Mouse (Mus musculus): ENCODE results near the gene Myl6. TPM values are rescaled to one million over a fixed set of nuclear protein-coding genes. Genes with fewer than 3 reads are reported as not detected.

Gene Myl6
- total RNA-seq (2015; ENCODE audit: low replicate concordance) (353 and 444 TPM in 2 replicates), total RNA-seq (2017; ENCODE audit: low replicate concordance) (506 and 519 TPM in 2 replicates)

DNA sequence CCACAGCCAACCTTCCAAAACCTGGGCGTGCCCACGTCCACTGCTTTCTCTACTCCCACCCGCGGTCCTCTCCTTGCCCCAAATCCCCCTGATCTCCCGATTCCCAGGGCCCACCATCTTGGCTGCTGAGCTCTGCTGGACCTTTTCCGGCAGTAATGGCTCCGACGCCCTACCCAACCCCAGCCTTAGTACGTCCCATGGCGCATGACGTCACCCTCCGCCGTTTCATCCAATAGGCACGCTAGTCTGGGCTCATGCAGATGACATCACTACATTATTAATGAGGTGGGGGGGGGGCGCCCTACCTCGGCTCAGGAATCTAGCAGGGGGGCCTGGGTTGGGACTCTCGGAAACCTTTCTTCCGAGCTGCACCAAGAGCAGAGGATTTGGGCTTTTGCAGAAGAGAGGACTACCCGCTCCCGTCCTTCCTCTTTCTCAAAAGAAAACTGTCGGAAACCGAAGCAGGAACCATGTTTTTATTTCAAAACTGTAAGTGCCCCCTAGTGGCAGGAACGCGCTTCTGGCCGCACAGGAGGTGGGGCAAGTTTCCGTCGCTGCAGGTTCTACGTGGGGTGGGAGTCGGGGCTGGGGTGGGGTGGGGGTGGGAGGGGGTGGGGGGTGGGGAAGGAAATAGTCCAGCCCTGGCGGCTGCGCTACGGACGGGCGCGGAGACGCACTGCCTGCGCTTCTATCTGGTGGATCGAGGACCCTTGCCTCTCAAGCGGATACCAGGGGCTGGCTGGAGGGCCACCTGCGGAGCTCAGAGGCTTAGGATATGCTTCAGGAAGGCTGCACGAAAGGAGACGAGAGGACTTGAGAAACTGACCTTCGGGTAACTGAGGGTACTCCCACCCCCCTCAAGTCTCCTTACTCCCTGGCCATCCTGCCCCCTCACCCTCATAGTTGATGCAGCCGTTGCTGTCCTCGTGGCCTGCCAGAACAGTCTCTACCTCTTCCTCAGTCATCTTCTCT, at the start of gene Myl6:
TSS of gene Myl6 (minus strand) at position 451 of the 972 bp plus-strand sequence.
- peak; percentile 83 for ATAC-seq (replicated peaks; ENCODE audit: low FRiP score, poor library complexity, severe bottlenecking)

DNA sequence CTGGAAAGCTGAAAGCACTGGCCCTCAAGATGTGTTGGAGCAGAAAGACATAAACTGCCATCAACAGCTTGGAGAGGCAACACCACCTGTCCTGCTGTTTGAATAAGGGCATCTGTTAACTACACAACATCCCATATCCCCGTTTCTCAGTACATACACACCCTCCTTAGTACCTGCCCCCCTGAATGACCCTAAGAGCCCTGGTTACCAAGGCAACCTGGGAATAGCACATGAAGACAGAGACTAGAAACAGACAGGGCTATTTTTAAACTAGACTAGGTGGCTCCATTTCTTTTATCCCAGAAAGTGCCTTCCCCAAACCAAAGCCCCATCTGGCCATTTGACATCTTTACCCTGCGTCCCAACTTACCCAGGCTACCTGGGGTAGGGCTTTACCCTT, 49.2 kb upstream of the Myl6 start:
- no peak for ATAC-seq (replicated peaks; ENCODE audit: low FRiP score, poor library complexity, severe bottlenecking)

DNA sequence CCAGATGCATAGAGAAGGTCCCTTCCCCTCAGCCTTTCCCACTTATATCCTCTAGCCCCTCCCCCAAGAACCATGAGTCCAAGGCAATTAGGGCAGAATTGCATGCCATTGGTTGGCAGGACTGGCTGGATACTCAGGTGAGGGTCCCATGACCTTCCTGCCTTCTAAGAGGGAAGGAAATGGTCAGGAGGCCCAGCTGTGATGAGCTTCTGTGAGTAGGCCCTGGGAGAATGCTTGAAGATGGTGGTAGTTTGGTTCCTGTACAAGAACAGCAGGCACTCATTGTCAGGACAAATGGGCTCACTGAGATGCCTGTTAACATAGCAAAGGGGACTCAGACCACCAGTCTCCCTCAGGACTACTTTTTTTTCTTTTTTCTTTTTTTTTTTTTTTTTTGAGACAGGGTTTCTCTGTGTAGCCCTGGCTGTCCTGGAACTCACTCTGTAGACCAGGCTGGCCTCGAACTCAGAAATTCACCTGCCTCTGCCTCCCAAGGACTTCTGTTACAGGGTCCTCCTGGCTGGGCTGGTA, 44.5 kb upstream of the Myl6 start:
- no peak for ATAC-seq (replicated peaks; ENCODE audit: low FRiP score, poor library complexity, severe bottlenecking)

DNA sequence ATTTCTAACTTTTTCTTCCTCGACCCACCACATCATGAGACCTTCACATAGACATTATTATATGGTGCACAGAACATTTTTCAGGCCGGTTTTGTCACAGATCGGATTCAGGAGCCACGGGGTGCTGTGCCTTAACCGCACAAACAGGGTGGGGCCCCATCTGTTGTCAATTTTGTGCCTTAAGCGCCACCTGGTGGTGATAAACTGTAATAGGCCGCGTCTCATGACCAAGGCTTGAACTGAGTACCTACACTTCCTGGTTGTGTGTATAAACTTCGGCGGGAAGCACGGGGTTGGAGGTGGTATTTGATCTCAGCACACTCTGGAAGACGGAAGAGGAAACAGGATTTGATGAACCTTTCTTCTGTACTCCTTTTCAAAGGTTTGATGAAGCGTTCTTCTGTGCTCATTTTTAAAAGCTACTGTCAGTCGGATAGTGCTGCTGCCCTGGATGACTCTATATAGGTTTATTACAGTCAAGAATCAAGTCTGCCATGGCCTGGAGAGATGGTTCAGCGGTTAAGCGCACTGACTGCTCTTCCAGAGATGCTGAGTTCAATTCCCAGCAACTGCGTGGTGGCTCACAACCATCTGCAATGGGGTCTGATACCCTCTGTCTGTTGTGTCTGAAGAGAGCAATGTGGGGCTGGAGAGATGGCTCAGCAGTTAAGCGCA, 42.5 kb upstream of the Myl6 start:
- ATAC-seq (replicated peaks; ENCODE audit: low FRiP score, poor library complexity, severe bottlenecking) = peak; percentile 98

DNA sequence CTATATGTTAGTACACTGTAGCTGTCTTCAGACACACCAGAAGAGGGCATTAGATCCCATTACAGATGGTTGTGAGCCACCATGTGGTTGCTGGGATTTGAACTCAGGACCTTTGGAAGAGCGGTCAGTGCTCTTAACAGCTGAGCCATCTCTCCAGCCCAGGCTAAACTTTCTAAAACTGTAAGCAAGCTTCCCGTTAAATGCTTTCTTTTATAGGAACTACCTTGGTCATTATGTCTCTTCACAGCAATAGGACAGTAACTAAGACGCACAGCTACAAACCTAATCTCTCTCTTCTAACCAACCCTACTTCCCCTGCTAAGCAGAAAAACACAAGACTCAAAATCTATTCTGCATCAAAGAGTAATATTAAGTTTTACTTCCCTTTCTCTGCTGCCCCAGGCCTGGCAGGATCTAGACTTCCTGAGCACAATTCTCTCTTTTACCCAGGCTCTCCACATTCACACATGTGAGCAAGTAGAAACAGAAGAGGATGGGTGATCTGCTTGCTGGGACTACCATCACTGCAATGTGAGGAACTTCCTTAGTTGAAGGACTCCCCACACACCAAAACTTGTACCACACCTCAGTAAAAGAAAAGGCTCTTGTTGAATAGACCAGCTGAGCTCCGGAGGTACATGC, 41.8 kb upstream of the Myl6 start:
- peak; percentile 64 for ATAC-seq (replicated peaks; ENCODE audit: low FRiP score, poor library complexity, severe bottlenecking)

DNA sequence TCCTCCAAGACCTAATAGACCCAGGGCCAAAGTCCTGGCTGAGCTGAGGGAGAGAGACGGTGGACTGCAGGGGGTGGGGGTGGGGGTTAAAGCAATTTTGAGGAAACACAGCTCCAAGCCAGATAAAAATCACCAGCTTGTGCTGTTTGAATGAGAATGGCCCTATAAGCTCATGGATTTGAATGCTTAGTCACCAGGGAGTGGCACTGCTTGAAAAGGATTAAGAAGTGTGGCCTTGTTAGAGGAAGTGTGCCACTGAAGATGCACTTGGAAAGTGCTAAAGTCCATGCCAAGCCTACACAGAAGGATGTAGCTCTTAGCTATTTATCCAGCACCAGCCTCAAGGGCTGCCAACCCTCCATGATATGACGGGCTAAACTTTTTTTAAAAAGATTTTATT, 41.3 kb upstream of the Myl6 start:
- no peak for ATAC-seq (replicated peaks; ENCODE audit: low FRiP score, poor library complexity, severe bottlenecking)

DNA sequence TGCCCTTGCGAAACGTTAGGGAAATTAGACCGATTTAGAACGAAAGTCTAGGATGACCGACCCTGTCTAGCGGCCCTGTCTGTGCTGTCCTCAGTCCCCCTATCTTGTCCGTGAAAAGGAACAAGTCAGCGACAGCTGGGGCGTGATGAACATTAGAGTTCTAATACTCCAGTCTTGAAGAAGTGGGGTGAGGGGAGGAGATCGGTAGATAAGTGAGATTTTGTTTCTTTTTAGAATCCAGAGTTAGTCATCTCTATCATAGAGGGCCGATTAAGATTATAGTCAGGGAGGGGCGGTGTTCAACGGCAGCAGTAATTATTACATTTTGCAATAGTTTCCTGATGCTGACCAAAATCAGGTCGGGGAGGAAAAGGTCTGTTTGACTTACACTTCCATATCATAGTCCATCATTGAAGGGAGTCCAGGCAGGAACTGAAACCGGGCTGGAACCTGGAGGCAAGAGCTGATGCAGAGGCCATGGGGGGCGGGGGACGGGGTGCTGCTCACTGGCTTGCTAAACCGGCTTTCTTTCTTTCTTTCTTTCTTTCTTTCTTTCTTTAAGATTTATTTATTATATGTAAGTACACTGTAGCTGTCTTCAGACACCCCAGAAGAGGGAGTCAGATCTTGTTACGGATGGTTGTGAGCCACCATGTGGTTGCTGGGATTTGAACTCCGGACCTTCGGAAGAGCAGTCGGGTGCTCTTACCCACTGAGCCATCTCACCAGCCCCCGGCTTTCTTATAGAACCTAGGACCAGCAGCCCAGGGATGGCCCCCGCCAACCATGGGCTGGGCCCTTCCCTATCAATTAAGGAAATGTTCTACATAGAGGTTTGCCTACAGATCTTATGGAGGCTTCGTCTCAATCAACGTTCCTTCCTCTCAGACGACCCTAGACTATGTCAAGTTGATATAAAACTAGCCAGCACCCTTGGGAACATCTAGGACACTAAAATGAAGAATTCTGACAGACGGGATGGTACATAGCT, 32.7 kb upstream of the Myl6 start:
- peak; percentile 26 for ATAC-seq (replicated peaks; ENCODE audit: low FRiP score, poor library complexity, severe bottlenecking)

DNA sequence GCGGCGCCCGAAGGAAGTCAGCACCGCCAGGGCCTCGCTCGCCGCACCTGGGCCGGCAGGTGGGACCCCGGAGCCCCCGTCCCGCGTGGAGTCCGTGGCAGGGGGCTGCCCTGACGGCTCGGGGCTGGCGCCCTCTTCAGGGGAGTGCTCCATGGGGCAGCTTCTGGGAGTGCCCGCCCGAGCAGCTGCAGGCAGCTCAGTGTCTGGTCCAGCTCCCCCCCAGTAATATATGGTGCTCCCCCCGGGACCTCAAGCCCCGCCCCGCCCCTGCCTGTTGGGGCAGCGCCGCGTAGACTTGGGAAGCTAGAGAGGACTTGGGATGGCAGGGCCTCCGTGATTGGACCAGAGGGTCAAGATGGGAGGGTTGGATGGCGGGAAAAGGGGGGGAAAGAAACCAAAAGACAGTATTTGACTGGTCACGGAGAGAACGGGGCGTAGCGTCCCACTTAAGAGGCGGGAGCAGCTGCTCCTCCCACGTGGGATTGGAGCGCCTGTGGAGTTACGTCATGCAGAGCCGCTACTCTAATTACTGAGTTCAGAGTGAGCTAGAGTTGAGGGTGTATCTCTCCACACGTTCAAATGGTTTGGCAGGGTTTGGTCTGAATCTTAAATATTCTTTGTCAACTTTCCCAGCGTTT, 31.8 kb upstream of the Myl6 start, which contains the start of gene Esyt1:
TSS of gene Esyt1 (minus strand) at position 201 of the 638 bp plus-strand sequence.
- ATAC-seq (replicated peaks; ENCODE audit: low FRiP score, poor library complexity, severe bottlenecking) = peak; percentile 90

DNA sequence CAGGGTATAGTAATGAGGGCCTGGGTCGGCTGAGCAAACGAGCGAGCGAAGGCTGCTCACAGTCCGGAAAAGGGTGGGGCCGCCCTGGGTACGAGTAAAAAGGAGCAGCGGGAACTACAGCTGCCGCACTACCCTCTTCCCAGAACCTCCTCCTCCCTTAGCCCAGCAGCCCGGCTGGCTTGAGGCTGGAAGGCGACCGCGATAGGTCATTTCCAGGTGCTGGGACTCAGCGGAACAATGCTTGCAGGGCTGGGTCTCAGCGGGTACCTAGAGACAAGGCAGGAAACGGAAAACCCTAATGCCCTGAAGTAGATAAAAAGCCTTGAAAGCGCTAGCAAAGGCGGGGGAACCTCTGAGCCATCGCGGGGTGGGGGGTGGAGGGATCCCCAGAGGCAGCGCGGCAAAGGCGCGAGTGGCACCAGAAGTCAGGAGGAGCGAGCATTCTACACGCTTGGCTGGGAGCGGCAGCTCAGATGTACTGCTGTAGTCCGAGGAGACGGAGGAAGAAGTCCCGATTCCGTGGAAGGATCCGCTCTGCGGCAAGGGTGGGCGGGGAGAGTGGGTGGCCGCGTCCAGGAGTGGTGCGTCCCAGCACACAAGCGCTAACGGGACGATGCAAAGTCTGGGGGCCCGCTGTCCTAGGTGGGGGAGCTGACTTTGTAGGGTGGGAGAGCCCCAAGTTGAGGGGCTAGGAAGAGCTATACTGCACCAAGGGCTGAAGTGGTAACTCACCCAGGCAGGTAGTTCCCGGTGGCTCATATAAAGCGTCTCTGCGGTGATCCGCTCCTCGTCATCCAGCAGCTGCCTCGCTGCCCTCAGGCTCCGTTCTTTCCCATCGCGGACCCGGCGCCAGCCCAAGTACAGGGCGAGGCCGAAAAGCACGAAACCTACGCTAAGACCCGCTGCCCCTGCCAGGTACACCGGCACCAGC, 31.1 kb upstream of the Myl6 start:
- peak; percentile 45 for ATAC-seq (replicated peaks; ENCODE audit: low FRiP score, poor library complexity, severe bottlenecking)

DNA sequence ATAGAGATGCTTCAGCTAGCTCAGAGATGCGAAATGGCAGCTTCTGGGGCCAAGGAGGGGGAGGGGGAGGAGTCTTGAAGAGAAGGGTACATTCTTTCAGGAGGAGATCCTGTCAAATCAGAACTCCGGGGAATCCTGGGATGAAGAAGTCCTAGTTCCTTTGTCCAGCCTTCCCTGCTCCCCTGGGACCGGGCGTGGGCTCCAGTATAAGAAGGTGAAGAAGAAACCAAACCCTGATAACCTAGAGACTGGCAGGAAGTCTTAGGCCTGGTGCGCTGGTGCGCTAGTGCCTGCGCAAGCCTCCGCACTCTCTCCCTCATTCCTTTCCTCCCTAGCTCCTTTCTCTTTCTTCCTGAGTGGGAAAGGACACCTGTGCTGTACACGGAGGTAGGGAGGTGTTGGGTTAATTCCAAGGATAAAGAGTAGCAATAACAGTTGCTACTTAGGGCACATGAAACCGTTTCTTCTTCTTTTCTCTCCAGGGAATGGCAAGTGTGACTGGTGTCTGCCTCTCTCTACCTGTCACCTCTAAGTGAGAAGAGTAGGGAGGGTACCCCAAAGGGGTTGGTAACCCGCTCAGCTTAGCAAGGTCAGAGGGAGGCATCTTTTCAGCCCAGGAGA, 30.3 kb upstream of the Myl6 start:
- ATAC-seq (replicated peaks; ENCODE audit: low FRiP score, poor library complexity, severe bottlenecking) = 0 out of 2 replicates have a peak, but pooled peaks have one; percentile 0

DNA sequence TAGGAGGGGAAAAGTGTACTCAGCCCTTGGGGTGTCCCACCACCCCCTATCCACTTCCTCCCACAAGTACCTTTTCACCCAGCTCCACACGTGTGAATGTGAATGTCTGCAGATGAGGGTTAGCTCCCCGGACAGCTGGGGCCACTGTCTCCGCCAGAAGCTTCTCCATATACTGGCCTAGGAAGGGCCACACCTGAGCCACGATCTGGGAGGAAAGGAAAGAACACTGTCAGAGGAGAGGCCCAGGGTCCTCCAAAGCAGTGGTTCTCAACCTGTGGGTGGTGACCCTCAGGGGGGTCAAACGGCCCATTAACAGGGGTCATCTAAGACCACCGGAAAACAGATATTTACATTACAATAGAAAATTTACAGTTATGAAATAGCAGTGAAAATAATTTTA, 28.4 kb upstream of the Myl6 start:
- no peak for ATAC-seq (replicated peaks; ENCODE audit: low FRiP score, poor library complexity, severe bottlenecking)

DNA sequence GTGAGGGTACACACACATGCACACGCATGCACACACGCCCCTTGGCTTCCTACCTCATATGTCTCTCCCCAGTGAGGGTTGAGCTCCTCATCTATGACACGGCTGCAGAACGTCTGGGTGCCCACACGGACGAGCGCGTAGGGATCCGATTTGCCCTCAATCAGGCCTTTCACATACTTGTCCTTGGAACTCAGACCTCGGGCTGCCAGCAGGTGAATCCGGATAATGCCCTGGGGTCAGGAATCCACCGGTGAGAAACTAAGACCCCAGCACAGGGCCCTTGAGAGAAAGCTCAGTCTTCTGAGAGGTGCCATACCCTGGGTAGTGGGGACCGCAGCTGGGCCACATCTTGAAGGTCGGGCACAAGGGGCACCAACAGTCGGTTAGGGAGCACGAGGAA, 26.6 kb upstream of the Myl6 start:
- no peak for ATAC-seq (replicated peaks; ENCODE audit: low FRiP score, poor library complexity, severe bottlenecking)

DNA sequence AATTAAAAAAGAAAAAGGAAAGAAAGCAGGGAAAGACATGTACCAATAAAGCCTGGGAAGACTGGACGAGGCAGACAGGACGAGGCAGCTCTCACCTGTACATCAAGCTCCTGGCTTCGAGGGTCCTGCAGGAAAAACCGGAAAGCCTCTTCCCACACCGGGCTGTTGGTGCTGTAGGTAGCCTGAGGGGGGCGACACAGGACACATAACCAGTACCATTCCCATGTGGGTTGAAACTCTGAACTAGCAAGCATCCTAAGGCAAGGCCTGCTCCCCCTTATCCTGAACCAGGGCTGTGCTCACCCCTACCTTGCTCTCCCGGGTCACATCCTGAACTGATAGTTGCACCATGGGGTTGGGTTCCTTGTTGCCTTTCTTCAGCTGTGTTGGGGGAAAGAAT, 24.9 kb upstream of the Myl6 start:
- ATAC-seq (replicated peaks; ENCODE audit: low FRiP score, poor library complexity, severe bottlenecking) = 0 out of 2 replicates have a peak, but pooled peaks have one; percentile 26

DNA sequence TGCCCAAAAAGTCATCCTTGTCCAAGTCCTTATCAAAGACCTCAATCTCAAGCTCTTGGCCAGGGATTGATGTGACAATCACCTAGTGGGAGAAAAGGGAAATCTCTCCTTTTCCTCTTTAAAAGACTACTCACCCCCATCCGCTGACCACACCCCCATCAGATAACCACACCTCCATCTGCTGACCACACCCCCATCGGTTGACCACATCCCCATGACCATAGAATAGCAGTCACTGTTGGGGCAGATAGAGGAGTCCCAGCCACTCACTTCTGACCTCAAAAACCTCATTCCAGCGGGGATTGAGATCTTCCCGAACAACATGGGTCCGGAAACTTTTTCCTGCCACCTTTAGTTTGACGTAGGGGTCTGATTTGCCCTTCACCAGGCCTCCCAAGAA, 22.7 kb upstream of the Myl6 start:
- ATAC-seq (replicated peaks; ENCODE audit: low FRiP score, poor library complexity, severe bottlenecking) = no peak

DNA sequence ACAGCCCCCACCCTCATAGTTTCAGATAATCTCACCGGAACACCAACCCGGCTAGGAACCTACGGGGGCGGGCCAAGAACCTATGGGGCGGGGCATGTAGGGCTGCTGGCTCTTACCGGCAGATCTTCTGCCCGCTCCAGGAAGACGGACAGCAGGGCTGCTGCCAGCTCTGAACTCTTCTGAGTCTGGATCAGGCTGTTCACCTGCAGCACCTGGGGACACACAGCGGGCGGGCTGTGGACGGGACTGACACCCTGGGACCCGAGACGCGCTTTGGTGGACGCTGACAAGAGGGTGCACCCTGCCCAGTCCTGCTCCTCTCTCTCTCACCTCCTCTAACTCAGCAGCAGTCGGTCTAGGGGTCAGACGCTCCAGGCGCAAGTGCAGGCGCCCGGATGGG, 22.1 kb upstream of the Myl6 start:
- ATAC-seq (replicated peaks; ENCODE audit: low FRiP score, poor library complexity, severe bottlenecking) = no peak

DNA sequence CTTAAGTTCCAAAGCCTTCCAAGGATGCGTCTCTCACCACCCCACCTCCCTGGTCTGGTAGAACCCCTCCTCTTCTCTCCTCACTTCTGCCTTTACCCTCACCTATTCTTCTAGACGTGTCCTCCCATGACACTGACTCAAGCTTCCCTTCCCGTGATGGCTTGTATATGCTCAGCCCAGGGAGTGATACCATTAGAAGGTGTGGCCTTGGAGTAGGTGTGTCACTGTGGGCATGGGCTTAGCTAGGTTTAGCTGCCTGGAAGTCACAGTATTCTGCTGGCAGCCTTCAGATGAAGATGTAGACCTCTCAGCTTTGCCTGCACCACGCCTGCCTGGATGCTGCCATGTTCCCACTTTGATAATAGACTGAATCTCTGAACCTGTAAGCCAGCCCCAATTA, 21.1 kb upstream of the Myl6 start:
- no peak for ATAC-seq (replicated peaks; ENCODE audit: low FRiP score, poor library complexity, severe bottlenecking)

DNA sequence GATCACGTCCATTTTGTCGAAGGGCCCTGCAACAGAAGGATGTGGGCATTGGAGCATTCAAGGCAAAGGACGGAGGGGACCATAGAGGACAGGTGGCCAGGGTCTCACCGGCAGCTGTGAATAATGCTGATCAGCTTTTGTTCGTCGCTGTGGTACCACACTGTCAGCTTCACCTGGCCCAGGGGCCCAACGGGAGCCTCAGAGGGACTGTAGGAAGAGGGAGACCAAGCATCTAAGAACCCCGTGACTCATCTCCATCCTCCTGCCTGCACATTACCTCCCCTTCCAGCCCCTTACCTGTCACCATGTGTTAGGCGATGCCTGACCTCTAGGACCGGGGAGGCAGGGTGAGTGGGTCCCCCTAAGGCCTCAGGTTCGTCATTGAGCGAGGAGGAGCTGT, 17.8 kb upstream of the Myl6 start:
- ATAC-seq (replicated peaks; ENCODE audit: low FRiP score, poor library complexity, severe bottlenecking) = no peak
